Mouse (Mus musculus) heart, embryonic 14.5 days (tissue): Measurements from ENCODE around the gene Cdh23. TPM values are rescaled to one million over a fixed set of nuclear protein-coding genes. Genes with fewer than 3 reads are reported as not detected.

Experiments used
- ATAC-seq: fragments of 200-750 bp; cut with Nextera tagmentation; 2 replicates; pipeline ENCODE4 v1.8.0; 2017; ENCODE audit warnings: low read depth, moderate TSS enrichment; ENCODE audit not compliant: insufficient number of reproducible peaks, insufficient read depth, low FRiP score
- H3K27ac ChIP-seq, 2 experiments: fragments of 200-500 bp in 1 of 2; fragments of 300-500 bp in 1 of 2; sonication (generic) in 1 of 2; replicated peaks in 1 of 2; 2 replicates each; pipeline ENCODE4 v1.5.1; 2012 to 2014; ENCODE audit warnings: low read depth in 2 of 2, low read length in 2 of 2, control low read depth in 1 of 2, mild to moderate bottlenecking in 1 of 2, mixed read lengths in 1 of 2; ENCODE audit not compliant: control insufficient read depth in 1 of 2, insufficient read depth in 1 of 2
- H3K27me3 ChIP-seq: fragments of 300-500 bp; sonication (generic); 2 replicates; pipeline ENCODE4 v1.6.1; 2014; ENCODE audit warnings: mild to moderate bottlenecking, low read length, control low read depth; ENCODE audit not compliant: control insufficient read depth, insufficient read depth
- H3K36me3 ChIP-seq: fragments of 300-500 bp; sonication (generic); 2 replicates; pipeline ENCODE4 v1.6.1; 2014; ENCODE audit warnings: mild to moderate bottlenecking, control low read depth, low read length, mixed read lengths; ENCODE audit not compliant: control insufficient read depth, insufficient read depth
- H3K4me1 ChIP-seq, 2 experiments: fragments of 200-500 bp in 1 of 2; fragments of 300-500 bp in 1 of 2; sonication (generic) in 1 of 2; 2 replicates each; pipeline ENCODE4 v1.6.1; 2012 to 2014; ENCODE audit warnings: low read length in 2 of 2, control low read depth in 1 of 2, mixed read lengths in 1 of 2; ENCODE audit not compliant: control insufficient read depth in 2 of 2, insufficient read depth in 2 of 2
- H3K4me2 ChIP-seq: fragments of 300-500 bp; sonication (generic); 2 replicates; pipeline ENCODE4 v1.6.1; 2014; ENCODE audit warnings: mild to moderate bottlenecking, low read length
- H3K4me3 ChIP-seq, 2 experiments: fragments of 200-500 bp in 1 of 2; fragments of 300-500 bp in 1 of 2; sonication (generic) in 1 of 2; 2 replicates each; pipeline ENCODE4 v1.5.1; 2012 to 2014; ENCODE audit warnings: low read length in 2 of 2, mild to moderate bottlenecking in 2 of 2, control low read depth in 1 of 2, low read depth in 1 of 2, moderate library complexity in 1 of 2; ENCODE audit not compliant: control insufficient read depth in 1 of 2, insufficient read depth in 1 of 2
- H3K9ac ChIP-seq: fragments of 300-500 bp; sonication (generic); 2 replicates; pipeline ENCODE4 v1.6.1; 2014; ENCODE audit warnings: mild to moderate bottlenecking, low read length
- H3K9me3 ChIP-seq: fragments of 300-500 bp; sonication (generic); 2 replicates; pipeline ENCODE4 v1.6.1; 2016; ENCODE audit warnings: low read length, control low read depth; ENCODE audit not compliant: control insufficient read depth
- WGBS: fragments of 180-500 bp; shearing (Covaris S2); extraction: QIAGEN DNeasy Blood & Tissue Kit; methylation state at CpG from one replicate; pipeline ENCODE4 v1.1.7; 2014; 5-methylcytosine and 5-hydroxymethylcytosine counted together
- polyA plus RNA-seq: library from polyadenylated mRNA; unstranded; fragments of >200 nt; fragmentation: Nextera tagmentation; extraction: Ambion mirVana; gene quantifications from 2 replicates; pipeline ENCODE4 v1.2.1, GENCODE M21; 2014

Gene Cdh23
- polyA plus RNA-seq, 1 experiment from 2014 or later = 0.31 TPM

- Histone ChIP-seq H3K4me2 (no peak overlapping the region), H3K27me3 (no peaks in the 10 kb centered on the region), H3K9me3 (no peaks in the 10 kb centered on the region), H3K36me3 (no peaks in the 10 kb centered on the region), H3K4me3 (no peak overlapping the region), H3K9ac (no peak overlapping the region), H3K4me1 (peaks cover 3 to 11% of the 10 kb centered on the region in 2 experiments; a peak in 2 of 4 replicates), H3K27ac (no peak overlapping the region)
- ATAC-seq = no peak
- WGBS = 71% methylated on average over 4 of the region's 9 CpGs
These were observed 41.8 kb upstream of the Cdh23 start for GRCm38 (mm10) chr10:60737886-60738640.

GRCm38 (mm10) chr10:60737169-60737728, 41.0 kb upstream of the Cdh23 start:
- ATAC-seq = no peak
- H3K4me2 ChIP-seq = no peak overlapping the region
- H3K4me3 ChIP-seq = no peak overlapping the region
- no peaks in the 10 kb centered on the region for H3K36me3 ChIP-seq
- 54% methylated on average over 11 of the region's 11 CpGs for WGBS
- H3K27ac ChIP-seq = no peak overlapping the region
- no peak overlapping the region for H3K9ac ChIP-seq
- peaks cover 3 to 11% of the 10 kb centered on the region in 2 experiments; a peak in 2 of 4 replicates for H3K4me1 ChIP-seq
- H3K27me3 ChIP-seq = no peaks in the 10 kb centered on the region
- no peaks in the 10 kb centered on the region for H3K9me3 ChIP-seq

GRCm38 (mm10) chr10:60735737-60736136, 39.4 kb upstream of the Cdh23 start:
- H3K4me3 ChIP-seq = no peak overlapping the region
- H3K9me3 ChIP-seq = no peaks in the 10 kb centered on the region
- H3K27me3 ChIP-seq = no peaks in the 10 kb centered on the region
- no peak overlapping the region for H3K9ac ChIP-seq
- H3K4me1 ChIP-seq = peaks cover 3 to 11% of the 10 kb centered on the region in 2 experiments; a peak in 2 of 4 replicates
- H3K36me3 ChIP-seq = no peaks in the 10 kb centered on the region
- H3K4me2 ChIP-seq = no peak overlapping the region
- ATAC-seq = no peak
- WGBS = 100% methylated on average over 1 of the region's 1 CpGs
- no peak overlapping the region for H3K27ac ChIP-seq

- H3K4me1 ChIP-seq = peaks cover 3 to 11% of the 10 kb centered on the region in 2 experiments; a peak in 2 of 4 replicates
- H3K36me3 ChIP-seq = no peaks in the 10 kb centered on the region
- H3K9me3 ChIP-seq = no peaks in the 10 kb centered on the region
- H3K27ac ChIP-seq = no peak overlapping the region
- 85% methylated on average over 8 of the region's 8 CpGs for WGBS
- H3K27me3 ChIP-seq = no peaks in the 10 kb centered on the region
- no peak overlapping the region for H3K4me2 ChIP-seq
- no peak overlapping the region for H3K9ac ChIP-seq
- ATAC-seq = no peak
- H3K4me3 ChIP-seq = no peak overlapping the region
These were observed 37.2 kb upstream of the Cdh23 start for GRCm38 (mm10) chr10:60733471-60733870.

GRCm38 (mm10) chr10:60732397-60732861, 36.1 kb upstream of the Cdh23 start:
- H3K4me2 ChIP-seq = no peak overlapping the region
- H3K9me3 ChIP-seq = no peaks in the 10 kb centered on the region
- H3K36me3 ChIP-seq = no peaks in the 10 kb centered on the region
- no peak for ATAC-seq
- no peaks in the 10 kb centered on the region for H3K27me3 ChIP-seq
- H3K27ac ChIP-seq = no peak overlapping the region
- no peak overlapping the region for H3K4me3 ChIP-seq
- H3K4me1 ChIP-seq = peaks cover under 1 to 9% of the 10 kb centered on the region in 2 experiments; a peak in 2 of 4 replicates
- 46% methylated on average over 2 of the region's 2 CpGs for WGBS
- no peak overlapping the region for H3K9ac ChIP-seq

- Histone ChIP-seq H3K4me3 (no peak overlapping the region), H3K9me3 (no peaks in the 10 kb centered on the region), H3K4me1 (peaks cover 0 to 2% of the 10 kb centered on the region in 2 experiments; a peak in 1 of 4 replicates), H3K36me3 (no peaks in the 10 kb centered on the region), H3K9ac (no peak overlapping the region), H3K27me3 (no peaks in the 10 kb centered on the region), H3K27ac (no peak overlapping the region), H3K4me2 (no peak overlapping the region)
- no peak for ATAC-seq
- WGBS = 36% methylated on average over 5 of the region's 5 CpGs
These were observed 35.5 kb upstream of the Cdh23 start for GRCm38 (mm10) chr10:60731742-60732141.

- H3K4me2 ChIP-seq = no peak overlapping the region
- H3K9ac ChIP-seq = no peak overlapping the region
- peaks cover 5% of the 10 kb centered on the region; the same call in 1 of the 2 replicates for H3K36me3 ChIP-seq
- no peak for ATAC-seq
- no peak overlapping the region for H3K27ac ChIP-seq
- no peaks in the 10 kb centered on the region for H3K4me1 ChIP-seq
- no peaks in the 10 kb centered on the region for H3K27me3 ChIP-seq
- WGBS = 32% methylated on average over 5 of the region's 5 CpGs
- H3K4me3 ChIP-seq = no peak overlapping the region
- H3K9me3 ChIP-seq = no peaks in the 10 kb centered on the region
These were observed 31.0 kb upstream of the Cdh23 start for GRCm38 (mm10) chr10:60727301-60727700.
